Mouse (Mus musculus): ENCODE data around the gene Ralgapa2. TPM values are rescaled to one million over a fixed set of nuclear protein-coding genes. Genes with fewer than 3 reads are reported as not detected.

Gene Ralgapa2
- total RNA-seq, 4 experiments from 2014 or later, result 19.6 to 23.7 (median 20.7) TPM

DNA sequence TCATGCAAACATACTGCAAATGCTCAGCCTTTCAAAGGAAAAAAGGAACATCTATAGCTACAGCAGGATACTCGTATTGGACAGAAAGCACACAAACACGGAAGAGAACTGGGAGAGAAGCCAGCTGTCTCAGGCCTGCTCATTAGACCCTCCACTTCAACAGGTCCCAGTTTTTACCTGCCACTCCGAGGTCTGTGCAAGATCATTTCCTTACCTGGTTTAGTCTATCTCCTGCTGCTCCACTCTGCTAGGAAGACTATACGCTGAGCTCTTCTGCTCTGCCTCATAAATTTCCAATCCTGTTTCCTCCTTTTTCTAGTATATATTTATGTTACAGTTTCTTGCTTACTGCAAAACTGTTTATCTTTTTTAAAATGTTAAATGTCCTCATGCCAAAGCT lies 70.4 kb downstream of the Ralgapa2 start:
- DNase-seq (ENCODE audit: low spot score in 2 of 2), result no peak

DNA sequence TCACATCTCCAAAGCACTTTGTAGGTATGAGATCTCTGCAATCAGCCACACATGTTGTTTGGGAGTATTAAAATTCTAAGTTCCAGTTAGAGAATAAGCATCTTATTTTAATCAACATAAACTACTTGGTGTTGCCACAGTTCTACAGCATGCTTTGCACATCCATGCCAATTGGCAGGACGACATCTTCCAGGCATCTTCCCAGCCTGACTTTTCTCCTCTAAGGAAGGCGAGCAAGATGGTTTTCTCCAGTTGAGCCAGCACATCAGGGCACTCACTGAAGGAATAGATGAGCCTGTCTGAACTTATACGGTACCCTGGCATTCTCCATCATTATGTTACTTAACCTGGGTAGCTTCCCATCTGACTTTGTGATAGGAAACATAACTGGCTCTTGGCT lies 83.4 kb downstream of the Ralgapa2 start:
- no peak for DNase-seq (ENCODE audit: low spot score in 2 of 2)

DNA sequence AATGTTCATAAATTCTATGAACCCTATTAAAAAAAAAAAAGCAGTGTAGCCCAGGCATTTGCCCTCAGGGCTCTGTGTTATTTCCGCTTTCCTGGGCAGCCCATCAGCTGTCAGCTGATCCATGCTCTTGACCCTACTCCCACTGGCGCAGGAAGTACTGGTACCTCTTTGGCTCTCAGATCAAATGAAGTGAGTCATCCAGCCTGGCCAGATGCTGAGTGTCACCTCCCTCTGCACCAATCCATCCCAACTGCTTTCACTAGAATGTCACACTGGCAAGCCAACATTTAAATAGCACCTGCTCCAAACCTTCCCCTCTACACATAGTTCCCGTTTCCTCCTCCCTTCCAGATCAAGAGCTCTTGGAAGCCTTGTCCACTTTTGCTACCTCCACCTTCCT lies 84.8 kb downstream of the Ralgapa2 start:
- no peak for DNase-seq (ENCODE audit: low spot score in 2 of 2)

DNA sequence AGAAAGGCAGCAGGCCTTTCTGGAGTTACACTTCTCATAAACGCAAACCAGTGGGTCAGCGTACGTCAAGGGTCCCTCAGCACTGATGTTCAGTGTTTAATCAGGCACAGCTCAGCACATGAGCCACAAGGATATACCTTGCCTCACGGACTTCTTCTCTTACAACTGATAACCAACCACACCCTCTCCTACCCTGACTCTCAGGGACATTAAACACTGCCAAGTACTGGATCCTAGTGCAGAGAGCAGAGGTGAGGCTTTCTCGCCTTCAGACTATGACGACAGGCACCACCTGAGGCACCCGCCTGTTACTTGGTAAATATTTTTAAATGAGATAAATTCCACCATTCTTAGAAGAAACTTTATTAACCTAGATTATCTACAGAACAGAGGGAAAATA lies 85.8 kb downstream of the Ralgapa2 start:
- no peak for DNase-seq (ENCODE audit: low spot score in 2 of 2)

DNA sequence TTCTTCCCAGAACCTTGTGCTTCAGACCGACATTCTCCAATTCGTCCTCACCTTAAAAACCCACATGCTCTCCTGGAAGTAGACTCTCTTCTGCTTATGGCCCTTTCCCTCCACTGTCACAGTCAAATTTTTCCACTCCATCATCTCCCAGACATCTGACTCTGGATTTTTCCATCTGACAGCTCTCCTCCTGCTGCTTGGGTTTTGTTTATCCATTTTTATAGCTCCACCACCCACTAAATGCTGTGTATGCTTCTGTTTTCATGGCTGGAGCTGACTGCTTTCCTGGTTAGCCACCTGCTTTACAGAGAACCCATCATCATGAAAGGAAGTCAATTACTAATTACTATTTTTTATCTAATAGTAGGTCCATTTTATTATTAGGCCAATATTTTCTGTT lies 86.9 kb downstream of the Ralgapa2 start:
- no peak for DNase-seq (ENCODE audit: low spot score in 2 of 2)

DNA sequence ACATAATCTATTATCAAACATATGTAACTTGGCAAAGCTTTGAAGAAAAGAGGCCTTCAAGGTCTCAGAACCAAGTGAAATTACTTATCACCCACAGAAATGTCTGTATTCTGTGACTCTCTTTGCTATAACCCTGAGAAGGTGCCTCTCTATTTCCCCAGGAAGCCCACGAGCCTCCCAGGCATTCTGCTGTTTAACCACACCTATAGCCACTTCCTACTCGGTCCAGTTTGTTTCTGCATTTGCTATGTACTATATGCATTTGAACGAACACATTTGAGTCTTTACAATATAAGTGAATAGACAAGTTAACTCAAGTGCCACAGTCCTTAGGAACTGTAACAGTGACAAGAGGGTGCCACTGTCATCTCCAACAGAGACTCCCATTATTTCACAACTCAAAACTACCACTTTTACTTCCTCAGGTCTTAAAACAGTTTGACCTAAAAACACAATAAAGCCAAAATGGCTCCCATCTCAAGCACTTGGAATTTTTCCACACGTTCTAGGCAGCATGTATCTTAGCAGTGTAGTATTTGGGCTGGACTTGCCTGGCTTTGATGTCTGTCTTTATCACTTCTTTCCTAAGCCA lies 88.3 kb downstream of the Ralgapa2 start:
- DNase-seq (ENCODE audit: low spot score in 2 of 2), result no peak

DNA sequence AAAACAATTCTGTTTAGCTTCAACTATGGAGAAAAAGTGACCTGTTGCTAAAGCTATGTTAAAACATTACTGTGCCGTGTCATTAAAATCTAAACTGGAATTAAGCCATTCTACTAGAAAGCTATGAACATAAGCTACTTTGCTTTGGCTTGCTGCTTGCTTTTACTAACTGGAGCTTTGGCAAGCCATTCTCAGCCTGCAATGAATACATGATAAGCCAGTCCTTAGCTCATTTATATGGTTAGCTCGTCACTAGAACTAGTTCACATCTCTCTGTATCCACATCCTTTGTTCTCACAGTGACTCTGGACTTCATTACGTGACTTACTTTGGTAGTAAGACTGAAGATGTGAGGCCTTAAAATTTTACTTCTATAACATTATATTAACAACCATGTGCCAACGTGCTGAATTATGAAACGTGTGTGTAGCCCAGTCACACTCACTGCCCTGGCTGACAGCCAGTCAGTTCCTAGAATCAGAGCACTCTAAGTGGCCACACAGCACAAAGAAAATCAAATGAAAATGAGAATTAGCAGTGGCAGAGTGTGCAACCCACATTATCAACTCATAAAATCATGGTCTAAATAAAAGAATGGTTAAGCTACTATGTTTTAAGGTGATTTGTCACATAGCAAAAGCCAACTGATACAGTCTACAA lies 89.0 kb downstream of the Ralgapa2 start:
- DNase-seq (ENCODE audit: low spot score in 2 of 2), result no peak

DNA sequence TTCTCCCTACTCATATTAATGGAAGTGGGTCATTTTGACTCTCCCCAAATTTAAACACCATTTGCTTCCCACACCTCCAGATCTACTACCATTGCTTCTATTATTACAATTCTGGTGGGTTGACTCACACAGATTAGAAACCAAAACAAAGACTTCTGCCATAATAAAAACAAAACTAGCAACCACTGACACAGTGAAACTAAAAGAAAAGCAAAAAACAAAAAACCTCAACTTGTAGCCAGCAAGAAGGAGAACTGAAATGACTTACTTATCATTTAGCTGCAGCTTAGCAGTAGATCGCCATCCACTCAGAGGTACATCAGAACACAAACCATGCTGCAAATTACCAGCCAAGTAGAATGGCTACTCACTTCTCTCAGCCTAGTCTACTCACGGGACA lies 95.9 kb downstream of the Ralgapa2 start:
- no peak for DNase-seq (ENCODE audit: low spot score in 2 of 2)

DNA sequence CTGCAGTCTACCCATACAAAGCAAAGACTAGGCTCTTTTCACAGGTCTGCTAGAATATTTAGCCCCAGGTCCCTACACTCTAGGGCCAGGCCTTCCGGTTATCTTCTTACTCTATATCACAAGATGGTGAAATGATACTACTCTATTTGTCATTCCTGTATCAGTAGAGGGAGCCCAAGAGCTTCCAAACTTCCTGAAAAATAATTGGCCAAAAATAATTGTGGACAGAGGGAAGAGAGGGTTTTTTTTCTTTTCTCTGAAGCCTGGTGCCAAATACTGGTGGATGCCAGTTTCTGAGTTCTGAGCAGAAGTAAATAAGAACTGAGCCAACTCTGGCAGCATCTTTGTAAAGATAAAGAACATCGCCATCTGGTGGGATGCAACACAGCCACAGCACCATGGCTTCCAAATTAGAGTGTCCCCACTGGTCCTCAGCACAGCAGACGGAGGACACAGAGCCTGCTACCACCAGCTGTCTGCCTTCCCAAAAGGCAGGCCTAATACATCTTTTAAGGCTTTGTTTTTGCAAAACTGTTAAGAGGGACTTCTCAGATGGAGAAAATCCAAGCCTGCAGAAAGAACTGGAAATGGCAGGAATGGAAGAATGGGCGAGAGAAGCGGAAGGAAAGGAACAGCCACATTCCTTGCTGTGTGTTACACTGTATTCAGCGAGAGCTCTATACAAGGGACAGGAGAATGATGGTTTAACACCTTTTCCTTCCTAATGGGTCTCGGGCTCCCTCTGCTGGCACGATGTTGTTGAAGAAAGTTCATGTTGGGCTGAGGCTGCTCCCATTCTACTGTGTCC lies 97.5 kb downstream of the Ralgapa2 start:
- DNase-seq (ENCODE audit: low spot score in 2 of 2), result peak; percentile 51 to 73

DNA sequence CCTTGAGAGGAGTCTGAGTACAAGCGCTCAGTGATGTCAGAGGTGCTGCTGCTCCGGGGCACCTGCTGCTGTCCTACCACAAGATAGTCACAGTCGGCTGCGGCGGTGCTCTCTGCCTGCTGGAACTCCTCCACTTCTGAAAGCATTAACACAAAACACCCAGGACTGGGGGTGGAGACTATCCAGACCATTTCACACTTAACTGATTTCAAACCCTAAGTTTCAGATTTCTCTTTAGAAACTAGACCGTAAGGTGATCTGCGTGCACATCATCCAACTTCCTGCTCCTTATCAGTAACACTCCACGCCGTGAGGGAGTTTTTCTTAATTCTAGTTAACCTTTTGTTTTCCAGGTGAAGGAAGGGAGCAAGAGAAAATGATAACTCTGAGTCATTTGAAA lies 99.4 kb downstream of the Ralgapa2 start:
- DNase-seq (ENCODE audit: low spot score in 2 of 2), result no peak

DNA sequence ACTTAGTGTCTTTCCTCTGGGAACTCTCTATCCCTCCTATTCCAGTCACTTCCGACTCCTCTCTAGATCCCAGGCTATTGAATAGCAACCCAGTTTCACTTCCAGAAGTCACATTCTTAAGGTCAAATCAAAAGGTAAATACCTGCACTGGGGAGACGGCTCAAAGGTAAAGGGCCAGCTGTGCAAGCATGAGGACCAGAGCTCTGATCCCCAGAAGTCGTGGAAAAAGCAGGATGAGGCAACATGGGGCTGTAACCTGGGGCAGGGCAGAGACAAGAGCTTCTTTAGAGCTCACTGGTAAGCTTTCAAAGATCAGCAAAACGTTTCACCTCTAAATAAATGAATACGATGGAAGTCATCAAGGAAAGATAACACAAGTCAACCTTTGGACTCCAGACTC lies 100.2 kb downstream of the Ralgapa2 start:
- no peak for DNase-seq (ENCODE audit: low spot score in 2 of 2)

DNA sequence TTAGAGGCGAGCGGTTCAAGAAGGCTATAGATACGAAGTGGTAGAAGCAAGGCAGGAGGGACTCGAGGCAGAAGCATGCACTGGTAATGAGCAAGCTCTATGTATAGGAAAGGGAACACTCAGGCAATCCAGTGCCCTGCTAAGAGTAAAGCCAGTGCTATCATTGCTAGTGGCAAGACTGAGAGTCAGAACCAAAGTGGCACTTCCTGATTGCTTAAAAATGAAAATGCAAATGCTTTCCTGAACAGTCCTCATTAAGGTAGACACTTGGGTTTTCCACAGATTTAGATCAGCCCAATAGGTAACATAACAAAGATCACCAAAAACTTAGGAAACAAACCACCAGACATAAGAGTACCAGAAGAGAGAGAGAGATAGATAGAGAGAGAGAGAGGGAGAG lies 105.1 kb downstream of the Ralgapa2 start:
- DNase-seq (ENCODE audit: low spot score in 2 of 2), result no peak

DNA sequence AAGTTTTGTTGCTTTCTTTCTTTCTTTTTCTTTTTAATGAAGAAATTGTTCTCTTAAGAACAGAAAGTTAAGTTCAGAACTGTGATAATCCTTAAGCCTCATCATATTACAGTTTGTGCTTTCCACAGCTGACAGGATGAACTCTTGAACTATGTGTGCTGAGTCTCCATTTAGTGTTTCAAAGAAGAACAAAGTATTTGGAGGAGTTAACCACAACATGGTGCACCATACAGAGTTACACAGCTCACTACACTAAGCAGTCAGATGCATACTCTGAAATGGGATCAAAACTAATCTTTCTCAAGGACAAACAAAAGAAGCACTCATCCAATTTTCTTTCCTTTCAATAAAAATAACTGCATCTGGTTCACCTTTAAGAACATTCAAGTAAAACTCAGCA lies 110.6 kb downstream of the Ralgapa2 start:
- no peak for DNase-seq (ENCODE audit: low spot score in 2 of 2)

DNA sequence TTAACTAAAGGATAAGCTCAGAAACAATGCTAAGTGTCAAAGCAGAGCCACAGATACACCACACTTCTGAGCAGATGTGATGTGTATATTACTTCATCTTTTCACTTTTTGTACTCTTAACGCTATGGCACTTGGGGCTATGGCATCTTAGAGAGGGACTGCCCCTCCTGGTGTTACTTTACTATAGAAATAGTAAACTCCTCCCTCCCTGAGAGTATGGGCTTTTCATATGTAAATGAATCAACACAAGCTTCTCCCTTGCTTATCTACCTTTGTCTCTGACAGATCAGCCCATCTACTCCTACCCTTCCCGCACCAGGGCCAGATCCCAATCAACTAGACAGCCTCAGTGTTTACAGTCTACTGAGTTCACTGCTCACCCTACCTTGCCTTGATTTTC lies 111.4 kb downstream of the Ralgapa2 start:
- no peak for DNase-seq (ENCODE audit: low spot score in 2 of 2)

DNA sequence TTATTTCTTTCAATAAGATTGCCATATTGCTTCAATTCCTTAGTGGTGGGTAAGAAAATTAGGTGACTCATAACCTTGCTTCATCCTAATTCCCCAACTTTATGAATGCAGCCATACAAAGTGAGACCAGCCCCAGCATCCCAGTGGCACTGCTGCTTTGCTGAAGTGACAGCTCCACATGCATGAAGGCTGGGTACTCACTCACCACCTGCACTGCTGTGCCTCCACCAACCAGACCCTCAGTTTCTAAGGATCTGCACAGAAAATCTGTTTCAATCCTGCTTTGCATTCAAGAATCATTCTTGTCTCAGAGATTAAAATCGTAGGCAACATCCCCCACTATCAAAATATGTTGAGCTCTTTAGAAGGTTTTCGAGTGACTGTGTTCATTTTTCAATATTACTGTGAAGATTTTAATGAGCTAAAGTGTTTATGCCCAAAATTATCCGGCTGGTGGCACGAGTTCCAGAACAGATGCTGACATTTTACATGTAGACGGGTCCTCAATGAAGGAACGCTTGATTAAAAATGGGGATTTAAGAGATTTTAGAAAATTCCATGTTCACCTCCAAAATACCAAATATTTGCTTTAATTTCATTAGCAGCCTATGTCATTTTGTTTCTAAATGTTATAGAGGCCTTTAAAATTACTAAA lies 113.8 kb downstream of the Ralgapa2 start:
- no peak for DNase-seq (ENCODE audit: low spot score in 2 of 2)

DNA sequence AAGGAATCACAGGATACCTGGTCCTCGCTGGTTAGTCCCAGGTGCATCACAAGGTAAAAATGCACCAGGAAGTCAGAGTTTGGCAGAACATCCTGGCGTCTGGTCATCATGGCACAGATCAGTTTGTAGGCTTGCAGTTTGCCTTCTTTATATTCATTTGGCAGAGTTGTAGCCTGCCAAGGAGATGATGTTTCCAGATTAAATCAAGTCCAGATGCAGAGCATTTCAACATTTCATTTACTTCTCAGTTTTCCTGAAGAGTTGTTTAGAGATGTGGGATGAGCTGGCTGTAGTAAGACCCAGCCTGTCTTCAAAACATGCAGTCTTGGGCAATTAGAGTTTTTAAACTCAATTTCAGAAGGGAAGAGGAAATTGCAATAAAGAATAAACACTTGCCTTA lies 124.9 kb downstream of the Ralgapa2 start:
- no peak for DNase-seq (ENCODE audit: low spot score in 2 of 2)

DNA sequence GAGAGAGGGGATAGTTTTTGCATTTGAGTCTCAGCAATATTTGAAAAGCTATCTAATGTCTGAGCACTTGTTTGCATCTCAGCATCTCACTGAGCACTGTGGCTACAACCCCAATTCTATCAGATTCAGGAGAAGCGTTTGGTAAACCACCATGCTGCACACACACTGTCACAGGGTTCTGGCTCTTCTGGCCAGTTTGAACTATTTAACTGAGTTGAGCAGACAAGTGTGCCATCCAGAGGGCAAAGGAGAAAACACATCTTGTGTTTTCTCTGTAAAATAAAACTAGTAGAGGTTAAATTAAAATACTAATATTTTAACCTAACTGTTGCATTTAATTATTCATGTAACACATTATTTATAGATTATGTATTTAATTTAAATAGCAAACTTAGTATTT lies 127.6 kb downstream of the Ralgapa2 start:
- DNase-seq (ENCODE audit: low spot score in 2 of 2), result no peak

DNA sequence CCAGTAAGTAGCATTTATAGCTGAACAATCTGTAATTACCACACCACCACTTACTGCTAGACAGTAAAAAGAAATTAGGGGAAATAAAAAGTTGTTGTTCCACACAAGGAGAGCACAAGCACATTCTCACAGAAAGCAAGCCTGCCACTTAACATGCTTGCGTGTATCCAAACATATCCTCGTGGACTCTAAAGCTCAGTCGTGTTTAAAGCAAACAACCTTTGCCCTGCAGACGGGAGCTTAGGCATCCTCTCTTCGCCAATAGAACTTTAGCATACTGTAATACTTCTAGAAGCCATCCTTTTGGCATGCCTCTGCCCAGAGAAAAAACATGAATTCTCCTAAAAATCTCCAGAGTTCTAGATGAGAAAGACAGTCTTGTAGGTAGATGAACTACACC lies 135.9 kb downstream of the Ralgapa2 start:
- no peak for DNase-seq (ENCODE audit: low spot score in 2 of 2)

DNA sequence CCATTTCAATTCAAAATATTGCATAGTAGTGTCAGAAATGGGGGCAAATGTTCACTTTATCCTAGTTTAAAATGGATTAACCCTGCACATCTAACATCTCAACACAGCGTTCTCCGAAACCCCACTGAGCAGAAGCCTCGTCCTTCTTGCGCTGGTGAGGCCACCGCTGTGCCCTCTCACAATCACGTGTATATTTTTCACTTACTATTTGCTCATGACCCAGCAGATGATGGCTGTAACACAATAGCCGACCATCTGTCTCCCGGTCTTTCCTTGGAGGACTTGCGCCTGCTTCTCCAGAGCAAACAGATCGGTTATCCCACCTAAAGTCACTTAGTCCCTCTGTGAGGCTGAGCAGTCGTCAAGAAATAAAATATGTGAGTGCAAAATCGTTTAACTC lies 146.0 kb downstream of the Ralgapa2 start:
- DNase-seq (ENCODE audit: low spot score in 2 of 2), result no peak

DNA sequence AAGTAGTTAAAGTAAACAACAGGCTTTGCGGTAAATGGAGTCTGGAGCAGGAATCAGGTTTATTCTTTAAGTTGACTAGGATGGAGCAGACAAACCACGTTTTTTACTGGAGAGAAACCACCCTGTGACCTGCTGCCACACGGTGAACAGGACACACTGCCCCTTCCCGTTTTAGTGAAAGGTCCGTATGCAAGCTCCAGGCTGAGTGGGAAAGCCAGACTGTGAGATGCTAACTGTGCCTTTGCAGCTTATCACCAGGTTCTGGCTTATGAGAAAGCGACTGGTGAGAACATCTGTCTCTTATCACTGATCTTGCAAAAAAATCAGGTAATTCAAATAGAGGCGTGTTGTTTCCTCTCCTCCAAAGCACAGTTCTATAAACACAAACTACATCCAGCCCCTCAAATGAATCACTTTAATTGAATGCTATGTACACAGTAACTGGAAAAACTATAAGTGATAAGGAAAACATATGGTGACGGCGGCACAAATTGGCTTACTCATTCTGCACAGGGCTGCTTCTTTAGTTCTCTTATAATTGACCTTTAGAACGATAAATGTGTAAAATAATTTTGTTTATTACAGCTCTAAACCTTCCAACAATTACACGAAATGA lies 146.7 kb downstream of the Ralgapa2 start:
- DNase-seq (ENCODE audit: low spot score in 2 of 2), result no peak

DNA sequence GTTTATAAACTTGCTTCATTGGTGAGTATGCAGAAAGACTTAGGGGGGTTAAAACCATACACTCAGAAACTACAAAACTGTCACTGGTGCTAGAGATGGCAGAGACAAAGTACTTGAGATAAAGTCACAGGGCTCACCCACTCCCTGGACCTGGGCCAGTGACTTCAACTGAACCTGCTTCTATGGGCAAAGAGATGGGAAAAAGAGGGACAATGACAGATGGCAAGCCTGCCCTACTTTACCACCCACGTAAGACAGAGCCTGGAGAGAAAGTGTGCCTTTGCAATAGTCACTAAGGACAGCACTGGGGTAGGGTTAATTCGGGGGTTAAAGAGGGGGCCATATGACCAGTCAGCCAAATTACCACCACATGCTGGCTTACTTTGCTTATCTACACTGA lies 148.7 kb downstream of the Ralgapa2 start:
- peak in 1 of 2 experiments; percentile 72 for DNase-seq (ENCODE audit: low spot score in 2 of 2)

DNA sequence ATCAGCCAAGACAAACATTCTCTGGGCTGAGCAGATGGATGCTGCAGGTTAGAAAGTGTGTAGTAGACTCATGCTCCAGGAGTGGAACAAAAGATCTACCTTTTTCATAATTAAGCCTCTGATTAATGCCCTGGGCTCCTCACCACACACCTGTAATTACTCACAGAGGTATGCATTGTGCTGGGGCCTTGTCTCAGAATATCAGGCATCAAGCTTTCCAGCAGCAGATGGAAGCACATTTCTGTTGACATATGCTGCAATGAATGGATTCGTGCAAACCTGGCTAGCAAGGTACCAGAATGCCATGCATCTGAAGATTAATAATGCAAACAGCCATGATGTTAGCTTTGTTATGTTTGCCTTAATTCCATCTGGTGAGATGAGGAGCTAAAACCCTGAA lies 149.2 kb downstream of the Ralgapa2 start:
- no peak for DNase-seq (ENCODE audit: low spot score in 2 of 2)

Data from left cerebral cortex, adult 8-10 months (tissue).